In the genomic region with DNA sequence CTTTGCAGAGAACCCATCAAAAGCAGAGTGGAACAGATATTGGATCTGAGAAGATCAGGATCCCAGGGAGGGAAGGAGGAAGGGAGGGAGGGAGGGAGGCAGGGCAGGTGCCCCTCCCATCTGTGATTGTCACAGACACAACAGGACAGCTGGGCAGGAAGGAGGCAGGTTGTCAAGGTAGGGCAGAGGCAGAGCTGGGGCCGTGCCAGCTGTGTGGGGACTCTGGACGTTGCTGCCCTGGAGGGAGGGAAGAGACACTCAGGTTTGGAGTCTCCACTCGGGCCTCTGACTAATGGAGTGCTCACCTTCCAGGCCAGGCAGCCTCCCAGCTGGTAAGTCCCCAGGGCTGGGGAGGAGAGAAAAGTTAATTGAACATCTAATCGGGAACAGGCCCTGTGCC, we compare ENCODE assay signal across 18 mouse cellular contexts. TPM values are rescaled to one million over a fixed set of nuclear protein-coding genes. Genes with fewer than 3 reads are reported as not detected.
DNase-seq lines count a peak whose midpoint lies in the region; ATAC-seq and TF ChIP-seq lines count a peak whose summit lies in the region.
"Had no signal": no experiment of that assay in that cellular context is flagged by ENCODE, and none has a peak within 500 bp of the region (broad histone marks: within the 10 kb centered on the region; RNA-seq: fewer than 3 reads in every experiment).

No protein-coding gene starts in this region.

- H3K4me3 ChIP-seq in intestine, embryonic 16.5 days (ENCODE audit: low read length), result no peak overlapping the region
- no peak overlapping the region for H3K4me3 ChIP-seq in intestine, embryonic 15.5 days (replicated peaks)
- H3K4me3 ChIP-seq in small intestine, adult 2 months (ENCODE audit: low read depth, low read length), result no peak overlapping the region
- no peak overlapping the region for H3K4me3 ChIP-seq in forebrain, embryonic 16.5 days (replicated peaks; ENCODE audit: low read length)
- H3K4me3 ChIP-seq: embryonic facial prominence, embryonic 12.5 days; forebrain, embryonic 15.5 days; heart, adult 2 months; heart, embryonic 13.5 days; hindbrain, embryonic 13.5 days had no signal

- 48% methylated on average over 4 of the region's 4 CpGs for WGBS in intestine, embryonic 16.5 days
- 60% methylated on average over 4 of the region's 4 CpGs for WGBS in intestine, embryonic 15.5 days
- 24% methylated on average over 4 of the region's 4 CpGs for WGBS in small intestine, adult 2 months
- 56% methylated on average over 4 of the region's 4 CpGs for WGBS in forebrain, embryonic 16.5 days

- H3K27ac ChIP-seq in intestine, embryonic 16.5 days (ENCODE audit: low read length), result no peak overlapping the region
- no peak overlapping the region for H3K27ac ChIP-seq in intestine, embryonic 15.5 days
- peak overlapping the region; percentile 61 for H3K27ac ChIP-seq in small intestine, adult 2 months (ENCODE audit: insufficient read depth, low read depth, low read length)
- no peak overlapping the region for H3K27ac ChIP-seq in forebrain, embryonic 16.5 days (ENCODE audit: low read length)
- H3K27ac ChIP-seq: embryonic facial prominence, embryonic 12.5 days; forebrain, embryonic 15.5 days; heart, adult 2 months; heart, embryonic 13.5 days; hindbrain, embryonic 13.5 days; hindbrain, postnatal 0 days had no signal

- peaks cover 8% of the 10 kb centered on the region for H3K4me1 ChIP-seq in intestine, embryonic 16.5 days (ENCODE audit: control insufficient read depth, insufficient read depth, low read length)
- peaks cover 10% of the 10 kb centered on the region for H3K4me1 ChIP-seq in intestine, embryonic 15.5 days (replicated peaks)
- peaks cover 23% of the 10 kb centered on the region for H3K4me1 ChIP-seq in small intestine, adult 2 months (ENCODE audit: control insufficient read depth, insufficient read depth, insufficient read length, low read length)
- peaks cover 8% of the 10 kb centered on the region for H3K4me1 ChIP-seq in forebrain, embryonic 16.5 days (replicated peaks; ENCODE audit: control insufficient read depth, insufficient read depth, low read length)

- 0 out of 2 replicates have a peak, but pooled peaks have one; percentile 19 for ATAC-seq in intestine, embryonic 16.5 days
- no peak for ATAC-seq in intestine, embryonic 15.5 days
- ATAC-seq in forebrain, embryonic 16.5 days, result no peak
- ATAC-seq: forebrain, embryonic 15.5 days; hindbrain, postnatal 0 days had no signal

- H3K9me3 ChIP-seq in intestine, embryonic 16.5 days (ENCODE audit: control insufficient read depth, low read length), result no peaks in the 10 kb centered on the region
- H3K9me3 ChIP-seq in intestine, embryonic 15.5 days, result no peaks in the 10 kb centered on the region
- H3K9me3 ChIP-seq in forebrain, embryonic 16.5 days (ENCODE audit: control insufficient read depth, low read length), result no peaks in the 10 kb centered on the region
- H3K9me3 ChIP-seq: embryonic facial prominence, embryonic 12.5 days; forebrain, embryonic 15.5 days; heart, embryonic 13.5 days; hindbrain, embryonic 13.5 days had no signal

- no peak overlapping the region for H3K9ac ChIP-seq in intestine, embryonic 16.5 days (ENCODE audit: low read depth, low read length)
- H3K9ac ChIP-seq in intestine, embryonic 15.5 days, result no peak overlapping the region
- no peak overlapping the region for H3K9ac ChIP-seq in forebrain, embryonic 16.5 days (replicated peaks; ENCODE audit: low read depth, low read length)
- H3K9ac ChIP-seq: embryonic facial prominence, embryonic 12.5 days; forebrain, embryonic 15.5 days; heart, embryonic 13.5 days; hindbrain, embryonic 13.5 days had no signal

- H3K36me3 ChIP-seq in intestine, embryonic 16.5 days (ENCODE audit: control insufficient read depth, insufficient read depth, low read length), result no peaks in the 10 kb centered on the region
- no peaks in the 10 kb centered on the region for H3K36me3 ChIP-seq in intestine, embryonic 15.5 days
- no peaks in the 10 kb centered on the region for H3K36me3 ChIP-seq in small intestine, adult 2 months (ENCODE audit: control insufficient read depth, insufficient read depth, low read length)
- no peaks in the 10 kb centered on the region for H3K36me3 ChIP-seq in forebrain, embryonic 16.5 days (ENCODE audit: control insufficient read depth, insufficient read depth)
- H3K36me3 ChIP-seq: embryonic facial prominence, embryonic 12.5 days; forebrain, embryonic 15.5 days; heart, embryonic 13.5 days; hindbrain, embryonic 13.5 days had no signal

- no peak for TF ChIP-seq POLR2A in small intestine, adult 2 months (IDR thresholded peaks at IDR 0.05; ENCODE audit: low read depth, low read length)

- no peak overlapping the region for H3K4me2 ChIP-seq in intestine, embryonic 16.5 days (ENCODE audit: low read depth, low read length)
- H3K4me2 ChIP-seq in intestine, embryonic 15.5 days (replicated peaks), result no peak overlapping the region
- H3K4me2 ChIP-seq in forebrain, embryonic 16.5 days (ENCODE audit: low read length), result no peak overlapping the region
- H3K4me2 ChIP-seq: embryonic facial prominence, embryonic 12.5 days; forebrain, embryonic 15.5 days; heart, embryonic 13.5 days; hindbrain, embryonic 13.5 days had no signal

- no peaks in the 10 kb centered on the region for H3K27me3 ChIP-seq in intestine, embryonic 16.5 days (replicated peaks; ENCODE audit: control insufficient read depth, insufficient read depth, low read length)
- no peaks in the 10 kb centered on the region for H3K27me3 ChIP-seq in intestine, embryonic 15.5 days (replicated peaks)
- H3K27me3 ChIP-seq in small intestine, adult 2 months (ENCODE audit: control insufficient read depth, insufficient read depth, low read length), result no peaks in the 10 kb centered on the region
- no peaks in the 10 kb centered on the region for H3K27me3 ChIP-seq in forebrain, embryonic 16.5 days (replicated peaks; ENCODE audit: control insufficient read depth, insufficient read depth, low read length)
- H3K27me3 ChIP-seq: embryonic facial prominence, embryonic 12.5 days; forebrain, embryonic 15.5 days; heart, embryonic 13.5 days; hindbrain, embryonic 13.5 days had no signal

- TF ChIP-seq CTCF in small intestine, adult 2 months (IDR thresholded peaks at IDR 0.05; ENCODE audit: extremely low read depth, insufficient read length, insufficient replicate concordance, low read depth, low read length), result no peak

- DNase-seq in thymus, postnatal 14 days, result peak; percentile 3
- DNase-seq in thymus, postnatal 10 days (ENCODE audit: low spot score in 2 of 2), result no peak
- DNase-seq: adrenal gland, adult 8-10 months; cerebellum, adult 11-12 months; cerebellum, adult 9-10 months; cerebellum, postnatal 25 days; gastrocnemius, postnatal 10 days; heart, postnatal 36 days had no signal

RNA-seq across cellular contexts. Expression of a gene that starts 52.0 kb away (rescaled TPM):
- 168 and 176 TPM in 2 replicates for polyA plus RNA-seq in intestine, embryonic 16.5 days (2015; fragmentation: Nextera tagmentation; extraction: Ambion mirVana)
- polyA plus RNA-seq in intestine, embryonic 15.5 days (2015; fragmentation: Nextera tagmentation; extraction: Ambion mirVana), result 203 and 216 TPM in 2 replicates
- 35.0 and 113 TPM in 2 replicates for polyA plus RNA-seq in small intestine, adult 2 months (2012; rRNA removed)
- 217 and 246 TPM in 2 replicates for polyA plus RNA-seq in forebrain, embryonic 16.5 days (2015; fragmentation: Nextera tagmentation; extraction: Ambion mirVana)
